In genomic region chr7:24437981-24438380, GRCm38 (mm10) we compare ENCODE assay signal across 13 mouse cellular contexts. TPM values are rescaled to one million over a fixed set of nuclear protein-coding genes. Genes with fewer than 3 reads are reported as not detected.
DNase-seq lines count a peak whose midpoint lies in the region; ATAC-seq and TF ChIP-seq lines count a peak whose summit lies in the region.
"Had no signal": no experiment of that assay in that cellular context is flagged by ENCODE, and none has a peak within 500 bp of the region (broad histone marks: within the 10 kb centered on the region; RNA-seq: fewer than 3 reads in every experiment).

No protein-coding gene starts in this region.

- no peak for ATAC-seq in heart, embryonic 13.5 days (ENCODE audit: extremely low read depth, insufficient number of reproducible peaks, low FRiP score, low TSS enrichment)
- no peak for ATAC-seq in heart, embryonic 12.5 days (ENCODE audit: insufficient number of reproducible peaks, low FRiP score)
- no peak for ATAC-seq in forebrain, embryonic 14.5 days
- no peak for ATAC-seq in megakaryocyte progenitor cell, adult 5-6 weeks (replicated peaks; ENCODE audit: poor library complexity)
- ATAC-seq: midbrain, embryonic 13.5 days had no signal

- TF ChIP-seq CTCF in gastrocnemius, adult 2 months (IDR thresholded peaks at IDR 0.05), result no peak

- peaks cover 13% of the 10 kb centered on the region for H3K27me3 ChIP-seq in heart, embryonic 13.5 days (replicated peaks)
- peaks cover 15% of the 10 kb centered on the region for H3K27me3 ChIP-seq in heart, embryonic 12.5 days (replicated peaks)
- H3K27me3 ChIP-seq in myocyte (ENCODE audit: control insufficient read depth, insufficient read depth, insufficient read length), result no peaks in the 10 kb centered on the region
- H3K27me3 ChIP-seq in forebrain, embryonic 14.5 days (replicated peaks; ENCODE audit: control insufficient read depth, insufficient read depth, low read length), result no peaks in the 10 kb centered on the region
- H3K27me3 ChIP-seq: midbrain, embryonic 13.5 days had no signal

- no peaks in the 10 kb centered on the region for H3K36me3 ChIP-seq in heart, embryonic 13.5 days
- H3K36me3 ChIP-seq in heart, embryonic 12.5 days, result no peaks in the 10 kb centered on the region
- no peaks in the 10 kb centered on the region for H3K36me3 ChIP-seq in myocyte (ENCODE audit: control insufficient read depth, insufficient read depth)
- no peaks in the 10 kb centered on the region for H3K36me3 ChIP-seq in forebrain, embryonic 14.5 days (ENCODE audit: control insufficient read depth, insufficient read depth, low read length)
- H3K36me3 ChIP-seq: limb, embryonic 12.5 days; midbrain, embryonic 13.5 days had no signal

- no peaks in the 10 kb centered on the region for H3K79me2 ChIP-seq in myocyte (ENCODE audit: control insufficient read depth, insufficient read depth)

- peak overlapping the region; percentile 33; the same call in 1 of the 2 replicates for H3K9ac ChIP-seq in heart, embryonic 13.5 days
- H3K9ac ChIP-seq in heart, embryonic 12.5 days, result no peak overlapping the region
- no peak overlapping the region for H3K9ac ChIP-seq in forebrain, embryonic 14.5 days (ENCODE audit: low read length)
- H3K9ac ChIP-seq: limb, embryonic 12.5 days; midbrain, embryonic 13.5 days had no signal

- peak; percentile 66 for DNase-seq in cerebellum, adult 9-10 months
- DNase-seq in gastrocnemius, adult 2 months, result peak; percentile 72
- no peak for DNase-seq in forebrain, embryonic 14.5 days (ENCODE audit: low spot score)
- DNase-seq in kidney, adult 18-20 months, result no peak
- DNase-seq: adrenal gland, postnatal 10 days; retina, postnatal 1 day had no signal

- no peak overlapping the region for H3K4me3 ChIP-seq in heart, embryonic 13.5 days
- no peak overlapping the region for H3K4me3 ChIP-seq in heart, embryonic 12.5 days
- H3K4me3 ChIP-seq in gastrocnemius, adult 2 months, result peak overlapping the region; percentile 32; the same call in 1 of the 2 replicates
- no peak overlapping the region for H3K4me3 ChIP-seq in myocyte
- no peak overlapping the region for H3K4me3 ChIP-seq in forebrain, embryonic 14.5 days (ENCODE audit: low read depth, low read length)
- H3K4me3 ChIP-seq: erythroblast, embryonic 14.5 days; limb, embryonic 12.5 days; midbrain, embryonic 13.5 days had no signal

- H3K27ac ChIP-seq in heart, embryonic 13.5 days (replicated peaks), result peak overlapping the region; percentile 48; the same call in 1 of the 2 replicates
- no peak overlapping the region for H3K27ac ChIP-seq in heart, embryonic 12.5 days (ENCODE audit: poor library complexity, severe bottlenecking)
- H3K27ac ChIP-seq in gastrocnemius, adult 2 months, result peak overlapping the region; percentile 83
- no peak overlapping the region for H3K27ac ChIP-seq in forebrain, embryonic 14.5 days (ENCODE audit: low read depth, low read length)
- H3K27ac ChIP-seq: limb, embryonic 12.5 days; midbrain, embryonic 13.5 days had no signal

- TF ChIP-seq POLR2A in myocyte (IDR thresholded peaks at IDR 0.05; ENCODE audit: insufficient read length, low read depth), result no peak

- H3K4me2 ChIP-seq in heart, embryonic 13.5 days, result peak overlapping the region; percentile 28; the same call in 1 of the 2 replicates
- H3K4me2 ChIP-seq in heart, embryonic 12.5 days, result no peak overlapping the region
- peak overlapping the region; percentile 24 for H3K4me2 ChIP-seq in myocyte (ENCODE audit: low read depth)
- H3K4me2 ChIP-seq in forebrain, embryonic 14.5 days (ENCODE audit: low read length), result no peak overlapping the region
- H3K4me2 ChIP-seq: limb, embryonic 12.5 days; midbrain, embryonic 13.5 days had no signal

- no peaks in the 10 kb centered on the region for H3K9me3 ChIP-seq in heart, embryonic 13.5 days
- H3K9me3 ChIP-seq in heart, embryonic 12.5 days (replicated peaks), result no peaks in the 10 kb centered on the region
- no peaks in the 10 kb centered on the region for H3K9me3 ChIP-seq in forebrain, embryonic 14.5 days (replicated peaks; ENCODE audit: control insufficient read depth, low read length)
- H3K9me3 ChIP-seq: midbrain, embryonic 13.5 days had no signal

- H3K4me1 ChIP-seq in heart, embryonic 13.5 days, result peaks cover 12% of the 10 kb centered on the region
- H3K4me1 ChIP-seq in heart, embryonic 12.5 days (replicated peaks), result peaks cover 13% of the 10 kb centered on the region
- H3K4me1 ChIP-seq in forebrain, embryonic 14.5 days (ENCODE audit: control insufficient read depth, insufficient read depth, low read length), result no peaks in the 10 kb centered on the region
- H3K4me1 ChIP-seq: limb, embryonic 12.5 days; midbrain, embryonic 13.5 days had no signal

- intact Hi-C loops in gastrocnemius, adult 2 months (cut with DNase I), result no loop called here

- no peak overlapping the region for H3ac ChIP-seq in myocyte (ENCODE audit: control insufficient read depth, insufficient read length)

- WGBS in heart, embryonic 13.5 days, result 36% methylated on average over 10 of the region's 10 CpGs
- 32% methylated on average over 10 of the region's 10 CpGs for WGBS in heart, embryonic 12.5 days
- 78% methylated on average over 10 of the region's 10 CpGs for WGBS in forebrain, embryonic 14.5 days

TF ChIP-seq in myocyte, 11 proteins besides CTCF, POLR2A, EP300 and RAD21:
- TF ChIP-seq TCF3 (IDR thresholded peaks at IDR 0.05; ENCODE audit: insufficient read length, low read depth) (no peak), USF1 (IDR thresholded peaks at IDR 0.05; ENCODE audit: low read depth) (no peak), E2F4 (IDR thresholded peaks at IDR 0.05; ENCODE audit: insufficient read depth) (no peak), REST (IDR thresholded peaks at IDR 0.05; ENCODE audit: insufficient read depth, insufficient read length) (no peak), MYOG (IDR thresholded peaks at IDR 0.05; ENCODE audit: control insufficient read depth in 1 of 3, insufficient read depth in 1 of 3, insufficient read length in 2 of 3, low read depth in 2 of 3) (peak; percentile 64 to 92 (median 90)), CEBPB (IDR thresholded peaks at IDR 0.05; ENCODE audit: insufficient read depth, poor library complexity, severe bottlenecking) (no peak), POLR2AphosphoS2 (IDR thresholded peaks at IDR 0.05; ENCODE audit: insufficient read length, low read depth) (no peak), MAX (IDR thresholded peaks at IDR 0.05; ENCODE audit: low read depth) (no peak), MYOD1 (IDR thresholded peaks at IDR 0.05; ENCODE audit: control insufficient read depth in 1 of 3, insufficient read length in 2 of 3, low read depth in 2 of 3) (peak; percentile 41 to 89 (median 61)), SRF (IDR thresholded peaks at IDR 0.05; ENCODE audit: control insufficient read depth, insufficient read length, low read depth) (no peak), TCF12 (IDR thresholded peaks at IDR 0.05; ENCODE audit: insufficient read depth, poor library complexity, severe bottlenecking) (no peak)

RNA-seq across cellular contexts. Expression of gene Irgc1, which starts 14.1 kb away (rescaled TPM):
- polyA plus RNA-seq in heart, embryonic 13.5 days (2015; fragmentation: Nextera tagmentation; extraction: Ambion mirVana), result not detected in 2 replicates
- not detected in 2 replicates for polyA plus RNA-seq in heart, embryonic 12.5 days (2016; fragmentation: Nextera tagmentation; extraction: Ambion mirVana)
- total RNA-seq in gastrocnemius, adult 2 months (2021), result not detected
- 0.32 TPM for polyA plus RNA-seq in myocyte (2012; fragmentation: generic; extraction: Trizol)
- polyA plus RNA-seq in forebrain, embryonic 14.5 days (2014; fragmentation: Nextera tagmentation; extraction: Ambion mirVana), result not detected in 2 replicates
- total RNA-seq in megakaryocyte progenitor cell, adult 5-6 weeks (2015), result 0.07 TPM in 1 of 2 replicates, not detected in the other
- not detected in 2 replicates for total RNA-seq in megakaryocyte progenitor cell, adult 5-6 weeks (2017)
- polyA plus RNA-seq: erythroblast, embryonic 14.5 days; limb, embryonic 12.5 days; midbrain, embryonic 13.5 days had no signal

RNA-seq across cellular contexts. Expression of gene Plaur, which starts 24.3 kb away (rescaled TPM):
- polyA plus RNA-seq in heart, embryonic 13.5 days (2015; fragmentation: Nextera tagmentation; extraction: Ambion mirVana), result 8.3 and 9.8 TPM in 2 replicates
- polyA plus RNA-seq in heart, embryonic 12.5 days (2016; fragmentation: Nextera tagmentation; extraction: Ambion mirVana), result 5.6 and 8.8 TPM in 2 replicates
- 1 to 10 TPM in 1 of 2 experiments, under 1 TPM in 1; 0.89 to 1.3 TPM for total RNA-seq in gastrocnemius, adult 2 months (2021)
- 32.5 TPM for polyA plus RNA-seq in myocyte (2012; fragmentation: generic; extraction: Trizol)
- 1.4 and 2.0 TPM in 2 replicates for polyA plus RNA-seq in forebrain, embryonic 14.5 days (2014; fragmentation: Nextera tagmentation; extraction: Ambion mirVana)
- 17.9 and 21.2 TPM in 2 replicates for total RNA-seq in megakaryocyte progenitor cell, adult 5-6 weeks (2015)
- 20.5 and 27.6 TPM in 2 replicates for total RNA-seq in megakaryocyte progenitor cell, adult 5-6 weeks (2017)

RNA-seq across cellular contexts. Expression of gene Smg9, which starts 38.6 kb away (rescaled TPM):
- polyA plus RNA-seq in heart, embryonic 13.5 days (2015; fragmentation: Nextera tagmentation; extraction: Ambion mirVana), result 18.1 and 19.3 TPM in 2 replicates
- polyA plus RNA-seq in heart, embryonic 12.5 days (2016; fragmentation: Nextera tagmentation; extraction: Ambion mirVana), result 21.4 and 21.6 TPM in 2 replicates
- total RNA-seq in gastrocnemius, adult 2 months (2021), result 10 to 100 TPM in 1 of 2 experiments, 1 to 10 TPM in 1; 9.4 to 10.2 TPM
- 17.4 TPM for polyA plus RNA-seq in myocyte (2012; fragmentation: generic; extraction: Trizol)
- polyA plus RNA-seq in forebrain, embryonic 14.5 days (2014; fragmentation: Nextera tagmentation; extraction: Ambion mirVana), result 23.4 and 26.1 TPM in 2 replicates
- 10.8 and 18.1 TPM in 2 replicates for total RNA-seq in megakaryocyte progenitor cell, adult 5-6 weeks (2015)
- 16.0 and 20.8 TPM in 2 replicates for total RNA-seq in megakaryocyte progenitor cell, adult 5-6 weeks (2017)

RNA-seq across cellular contexts. Expression of gene Cadm4, which starts 43.8 kb away (rescaled TPM):
- polyA plus RNA-seq in heart, embryonic 13.5 days (2015; fragmentation: Nextera tagmentation; extraction: Ambion mirVana), result 0.60 and 0.80 TPM in 2 replicates
- 0.65 and 0.81 TPM in 2 replicates for polyA plus RNA-seq in heart, embryonic 12.5 days (2016; fragmentation: Nextera tagmentation; extraction: Ambion mirVana)
- 1 to 10 TPM; 2.4 to 2.8 TPM for total RNA-seq in gastrocnemius, adult 2 months (2021)
- 54.4 TPM for polyA plus RNA-seq in myocyte (2012; fragmentation: generic; extraction: Trizol)
- polyA plus RNA-seq in forebrain, embryonic 14.5 days (2014; fragmentation: Nextera tagmentation; extraction: Ambion mirVana), result 26.3 and 29.0 TPM in 2 replicates
- total RNA-seq in megakaryocyte progenitor cell, adult 5-6 weeks (2015), result not detected in 2 replicates
- not detected in 2 replicates for total RNA-seq in megakaryocyte progenitor cell, adult 5-6 weeks (2017)

Comparison
In these comparisons a context has a peak if more than half of its experiments do, and no peak if none do; other contexts are left out.
1. H3K27ac ChIP-seq: peak in heart, embryonic 13.5 days (single experiment) and gastrocnemius, adult 2 months (single experiment); none in heart, embryonic 12.5 days (single experiment) and forebrain, embryonic 14.5 days (single experiment).
2. H3K4me2 ChIP-seq: peak in heart, embryonic 13.5 days (single experiment) and myocyte (single experiment); none in heart, embryonic 12.5 days (single experiment) and forebrain, embryonic 14.5 days (single experiment).
3. DNase-seq: peak in cerebellum, adult 9-10 months (single experiment) and gastrocnemius, adult 2 months (single experiment); none in forebrain, embryonic 14.5 days (single experiment) and kidney, adult 18-20 months (single experiment).